Mouse (Mus musculus) limb, embryonic 12.5 days (tissue): Measurements from ENCODE around the gene Polr3h. TPM values are rescaled to one million over a fixed set of nuclear protein-coding genes. Genes with fewer than 3 reads are reported as not detected.

ENCODE experiments used
- ATAC-seq: fragments of 200-750 bp; cut with Nextera tagmentation; 2 replicates; pipeline ENCODE4 v1.8.0; 2017; ENCODE audit warnings: low read depth, moderate TSS enrichment; ENCODE audit not compliant: insufficient number of reproducible peaks, insufficient read depth, low FRiP score, low TSS enrichment
- H3K27ac ChIP-seq: fragments of 300-500 bp; sonication (generic); 2 replicates; pipeline ENCODE4 v1.5.1; 2016; ENCODE audit warnings: mild to moderate bottlenecking, moderate library complexity
- H3K27me3 ChIP-seq: fragments of 300-500 bp; sonication (generic); 2 replicates; pipeline ENCODE4 v1.6.1; 2016; ENCODE audit warnings: mild to moderate bottlenecking, moderate library complexity
- H3K36me3 ChIP-seq: fragments of 300-500 bp; sonication (generic); 2 replicates; pipeline ENCODE4 v1.6.1; 2016; ENCODE audit warnings: mild to moderate bottlenecking, moderate library complexity
- H3K4me1 ChIP-seq: fragments of 300-500 bp; sonication (generic); replicated peaks from 2 replicates; pipeline ENCODE4 v1.6.1; 2016
- H3K4me2 ChIP-seq: fragments of 300-500 bp; sonication (generic); 2 replicates; pipeline ENCODE4 v1.6.1; 2016; ENCODE audit warnings: mild to moderate bottlenecking, moderate library complexity
- H3K4me3 ChIP-seq: fragments of 300-500 bp; sonication (generic); replicated peaks from 2 replicates; pipeline ENCODE4 v1.5.1; 2016; ENCODE audit warnings: mild to moderate bottlenecking
- H3K9ac ChIP-seq: fragments of 300-500 bp; sonication (generic); replicated peaks from 2 replicates; pipeline ENCODE4 v1.6.1; 2016; ENCODE audit warnings: mild to moderate bottlenecking, moderate library complexity
- H3K9me3 ChIP-seq: fragments of 300-500 bp; sonication (generic); 2 replicates; pipeline ENCODE4 v1.6.1; 2016; ENCODE audit warnings: mild to moderate bottlenecking, moderate library complexity
- WGBS: fragments of 180-500 bp; shearing (Covaris S2); methylation state at CpG from one replicate; pipeline ENCODE4 v1.1.7; 2016; 5-methylcytosine and 5-hydroxymethylcytosine counted together
- polyA plus RNA-seq: library from polyadenylated mRNA; unstranded; fragments of >200 nt; fragmentation: Nextera tagmentation; extraction: Ambion mirVana; gene quantifications from 2 replicates; pipeline ENCODE4 v1.2.1, GENCODE M21; 2016

The Polr3h gene
- polyA plus RNA-seq, 1 experiment from 2014 or later, result 62.4 TPM

GRCm38 (mm10) chr15:81960171-81961077 lies 34.4 kb upstream of the Polr3h start, which contains the start of gene Pmm1:
Gene Pmm1 (minus strand): TSS chr15:81960930.
- peak; percentile 93 for ATAC-seq
- H3K36me3 ChIP-seq, result no peaks in the 10 kb centered on the region
- WGBS, result under 1% methylated on average over 75 of the region's 77 CpGs

GRCm38 (mm10) chr15:81958906-81959305 lies 32.9 kb upstream of the Polr3h start:
- WGBS, result 85% methylated on average over 3 of the region's 3 CpGs
- H3K4me2 ChIP-seq, result no peak overlapping the region
- no peaks in the 10 kb centered on the region for H3K27me3 ChIP-seq
- H3K27ac ChIP-seq, result no peak overlapping the region
- peaks cover 11% of the 10 kb centered on the region for H3K36me3 ChIP-seq
- H3K4me3 ChIP-seq, result no peak overlapping the region
- H3K4me1 ChIP-seq, result peaks cover 10% of the 10 kb centered on the region; the same call in 1 of the 2 replicates
- no peak overlapping the region for H3K9ac ChIP-seq
- H3K9me3 ChIP-seq, result no peaks in the 10 kb centered on the region
- ATAC-seq, result no peak

More at GRCm38 (mm10) chr15:81960171-81961077, 34.4 kb upstream of the Polr3h start, which contains the start of gene Pmm1:
- no peaks in the 10 kb centered on the region for H3K27me3 ChIP-seq
- peak within 1 kb of the TSS; percentile 100 for H3K4me2 ChIP-seq
- peaks cover 10% of the 10 kb centered on the region; the same call in 1 of the 2 replicates for H3K4me1 ChIP-seq
- peak within 1 kb of the TSS; percentile 68 for H3K9ac ChIP-seq
- peak within 1 kb of the TSS; percentile 82 for H3K27ac ChIP-seq
- no peaks in the 10 kb centered on the region for H3K9me3 ChIP-seq
- peak within 1 kb of the TSS; percentile 68 for H3K4me3 ChIP-seq

- H3K9me3 ChIP-seq, result no peaks in the 10 kb centered on the region
- WGBS, result 84% methylated on average over 11 of the region's 11 CpGs
- no peak overlapping the region for H3K9ac ChIP-seq
- no peak overlapping the region for H3K4me2 ChIP-seq
- H3K27me3 ChIP-seq, result no peaks in the 10 kb centered on the region
- no peak overlapping the region for H3K4me3 ChIP-seq
- peaks cover 11% of the 10 kb centered on the region for H3K36me3 ChIP-seq
- no peak overlapping the region for H3K27ac ChIP-seq
- peaks cover 10% of the 10 kb centered on the region; the same call in 1 of the 2 replicates for H3K4me1 ChIP-seq
- no peak for ATAC-seq
Measured at GRCm38 (mm10) chr15:81957598-81957997, 31.6 kb upstream of the Polr3h start.

- no peak for ATAC-seq
- H3K27me3 ChIP-seq, result no peaks in the 10 kb centered on the region
- peaks cover 10% of the 10 kb centered on the region; the same call in 1 of the 2 replicates for H3K4me1 ChIP-seq
- H3K9ac ChIP-seq, result no peak overlapping the region
- no peak overlapping the region for H3K4me3 ChIP-seq
- no peaks in the 10 kb centered on the region for H3K9me3 ChIP-seq
- H3K36me3 ChIP-seq, result peaks cover 11% of the 10 kb centered on the region
- no peak overlapping the region for H3K4me2 ChIP-seq
- WGBS, result 62% methylated on average over 8 of the region's 8 CpGs
- no peak overlapping the region for H3K27ac ChIP-seq
Measured at GRCm38 (mm10) chr15:81956457-81956856, 30.4 kb upstream of the Polr3h start.

- H3K9me3 ChIP-seq, result no peaks in the 10 kb centered on the region
- no peaks in the 10 kb centered on the region for H3K27me3 ChIP-seq
- H3K4me3 ChIP-seq, result no peak overlapping the region
- no peak overlapping the region for H3K4me2 ChIP-seq
- H3K4me1 ChIP-seq, result peaks cover 9% of the 10 kb centered on the region; the same call in 1 of the 2 replicates
- no peak overlapping the region for H3K27ac ChIP-seq
- WGBS, result 91% methylated on average over 15 of the region's 15 CpGs
- peaks cover 11% of the 10 kb centered on the region for H3K36me3 ChIP-seq
- no peak overlapping the region for H3K9ac ChIP-seq
- ATAC-seq, result no peak
Measured at GRCm38 (mm10) chr15:81955414-81955813, 29.4 kb upstream of the Polr3h start.

GRCm38 (mm10) chr15:81954716-81955115 lies 28.7 kb upstream of the Polr3h start:
- ATAC-seq, result no peak
- H3K27ac ChIP-seq, result no peak overlapping the region
- peaks cover 11% of the 10 kb centered on the region for H3K36me3 ChIP-seq
- no peak overlapping the region for H3K4me2 ChIP-seq
- peaks cover 2% of the 10 kb centered on the region; the same call in 1 of the 2 replicates for H3K4me1 ChIP-seq
- H3K9ac ChIP-seq, result no peak overlapping the region
- no peak overlapping the region for H3K4me3 ChIP-seq
- 91% methylated on average over 6 of the region's 6 CpGs for WGBS
- no peaks in the 10 kb centered on the region for H3K27me3 ChIP-seq
- H3K9me3 ChIP-seq, result no peaks in the 10 kb centered on the region

- Histone ChIP-seq H3K27ac (no peak overlapping the region), H3K4me3 (no peak overlapping the region), H3K4me2 (no peak overlapping the region), H3K27me3 (no peaks in the 10 kb centered on the region), H3K9ac (no peak overlapping the region), H3K36me3 (peaks cover 11% of the 10 kb centered on the region), H3K9me3 (no peaks in the 10 kb centered on the region), H3K4me1 (no peaks in the 10 kb centered on the region)
- WGBS, result 93% methylated on average over 9 of the region's 9 CpGs
- ATAC-seq, result no peak
Measured at GRCm38 (mm10) chr15:81954151-81954583, 28.1 kb upstream of the Polr3h start.

- WGBS, result 76% methylated on average over 4 of the region's 4 CpGs
- ATAC-seq, result no peak
- no peak overlapping the region for H3K27ac ChIP-seq
- H3K9me3 ChIP-seq, result no peaks in the 10 kb centered on the region
- H3K4me1 ChIP-seq, result no peaks in the 10 kb centered on the region
- peaks cover 12% of the 10 kb centered on the region for H3K36me3 ChIP-seq
- H3K4me3 ChIP-seq, result no peak overlapping the region
- H3K9ac ChIP-seq, result no peak overlapping the region
- no peak overlapping the region for H3K4me2 ChIP-seq
- no peaks in the 10 kb centered on the region for H3K27me3 ChIP-seq
Measured at GRCm38 (mm10) chr15:81952310-81952709, 26.3 kb upstream of the Polr3h start.

- no peak for ATAC-seq
- WGBS, result 85% methylated on average over 9 of the region's 9 CpGs
- no peak overlapping the region for H3K4me2 ChIP-seq
Measured at GRCm38 (mm10) chr15:81951159-81951558, 25.1 kb upstream of the Polr3h start.

GRCm38 (mm10) chr15:81950716-81951115 lies 24.7 kb upstream of the Polr3h start:
- no peak overlapping the region for H3K4me3 ChIP-seq
- H3K9ac ChIP-seq, result no peak overlapping the region
- H3K9me3 ChIP-seq, result no peaks in the 10 kb centered on the region
- no peak for ATAC-seq
- WGBS, result 80% methylated on average over 5 of the region's 5 CpGs
- H3K36me3 ChIP-seq, result peaks cover 15% of the 10 kb centered on the region
- no peak overlapping the region for H3K4me2 ChIP-seq
- H3K4me1 ChIP-seq, result no peaks in the 10 kb centered on the region
- no peak overlapping the region for H3K27ac ChIP-seq
- H3K27me3 ChIP-seq, result no peaks in the 10 kb centered on the region

More at GRCm38 (mm10) chr15:81951159-81951558, 25.1 kb upstream of the Polr3h start:
- no peaks in the 10 kb centered on the region for H3K4me1 ChIP-seq
- H3K9me3 ChIP-seq, result no peaks in the 10 kb centered on the region
- H3K4me3 ChIP-seq, result no peak overlapping the region
- no peaks in the 10 kb centered on the region for H3K27me3 ChIP-seq
- no peak overlapping the region for H3K9ac ChIP-seq
- H3K27ac ChIP-seq, result no peak overlapping the region
- H3K36me3 ChIP-seq, result peaks cover 15% of the 10 kb centered on the region

GRCm38 (mm10) chr15:81949476-81950131 lies 23.6 kb upstream of the Polr3h start:
- peaks cover 9% of the 10 kb centered on the region for H3K36me3 ChIP-seq
- 72% methylated on average over 11 of the region's 11 CpGs for WGBS
- H3K4me2 ChIP-seq, result no peak overlapping the region
- no peaks in the 10 kb centered on the region for H3K9me3 ChIP-seq
- H3K4me1 ChIP-seq, result no peaks in the 10 kb centered on the region
- H3K9ac ChIP-seq, result no peak overlapping the region
- H3K27ac ChIP-seq, result no peak overlapping the region
- ATAC-seq, result no peak
- no peaks in the 10 kb centered on the region for H3K27me3 ChIP-seq
- no peak overlapping the region for H3K4me3 ChIP-seq
